8 mouse cellular contexts compared by ENCODE assay signal in the genomic region with DNA sequence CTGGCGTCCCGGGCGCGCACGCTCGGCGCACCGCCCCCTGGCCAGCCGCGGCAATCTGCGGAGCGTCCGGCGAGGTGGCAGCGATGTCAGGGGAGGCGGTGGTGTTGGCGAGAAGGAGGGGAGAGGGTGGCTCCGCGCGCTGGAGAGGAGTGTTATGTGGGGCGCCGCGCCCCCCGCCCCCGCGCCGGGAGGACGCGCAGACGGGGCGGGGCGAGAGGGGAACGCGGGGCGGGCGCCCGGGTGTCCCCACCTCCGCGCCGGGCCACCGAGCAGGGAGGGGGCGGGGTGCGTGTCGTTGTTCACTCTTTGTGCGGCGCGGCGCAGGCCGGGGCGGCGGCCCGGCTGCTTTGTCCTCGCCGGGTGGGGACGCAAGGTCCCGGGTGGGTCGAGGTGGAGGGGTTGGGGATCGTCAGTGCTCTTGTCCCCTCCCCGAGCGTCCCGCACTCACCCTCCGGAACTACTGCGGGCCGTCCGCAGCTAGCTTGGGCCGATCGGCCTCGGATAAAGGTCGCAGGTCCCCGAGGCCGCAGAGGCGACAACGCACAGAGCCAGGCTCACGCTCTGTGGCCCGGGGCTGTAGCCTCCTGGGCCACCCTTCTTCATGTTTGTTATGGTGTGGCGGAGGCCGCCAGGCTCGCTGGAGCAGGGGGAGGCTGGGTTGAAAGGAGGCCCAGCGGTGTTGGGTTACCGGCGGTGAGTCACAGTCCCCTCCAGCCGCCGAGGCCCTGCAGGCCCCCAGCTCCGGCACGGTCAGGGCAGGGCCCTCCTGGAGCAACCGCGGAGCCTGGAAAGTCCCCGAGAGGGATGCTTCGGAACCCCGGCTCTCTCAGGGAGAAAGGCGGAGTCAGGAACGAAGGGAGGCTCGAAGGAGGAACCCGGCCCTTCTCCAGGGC. TPM values are rescaled to one million over a fixed set of nuclear protein-coding genes. Genes with fewer than 3 reads are reported as not detected.
DNase-seq lines count a peak whose midpoint lies in the region; ATAC-seq lines count a peak whose summit lies in the region.

A gene (minus strand): TSS at position 57 of the 893 bp plus-strand sequence.

- H3K9ac ChIP-seq in hindbrain, embryonic 13.5 days: peak within 1 kb of the TSS; percentile 100

- H3K4me1 ChIP-seq in hindbrain, embryonic 13.5 days (replicated peaks): peaks cover 64% of the 10 kb centered on the region

- ATAC-seq in hindbrain, embryonic 13.5 days (ENCODE audit: low FRiP score): peak; percentile 85

- H3K4me2 ChIP-seq in hindbrain, embryonic 13.5 days: peak within 1 kb of the TSS; percentile 93

- H3K27ac ChIP-seq in hindbrain, embryonic 13.5 days: peak within 1 kb of the TSS; percentile 99

- DNase-seq in Muller cell, postnatal 12 days (ENCODE audit: inconsistent ontology term): peak; percentile 98
- DNase-seq in cerebellum, adult 9-11 months: peak; percentile 89
- DNase-seq in frontal cortex, postnatal 25 days (ENCODE audit: low spot score in 2 of 2): peak; percentile 75 to 81
- peak; percentile 87 for DNase-seq in left cerebral cortex, adult 11 months (ENCODE audit: low spot score)
- peak; percentile 93 for DNase-seq in lung, postnatal 36 days
- DNase-seq in retina, postnatal 7 days (ENCODE audit: low read depth, low spot score): peak; percentile 69
- DNase-seq in urinary bladder, adult 18-20 months (ENCODE audit: low spot score in 2 of 2): peak; percentile 80 to 84

- H3K27me3 ChIP-seq in hindbrain, embryonic 13.5 days: no peaks in the 10 kb centered on the region

- H3K36me3 ChIP-seq in hindbrain, embryonic 13.5 days: no peaks in the 10 kb centered on the region

- H3K9me3 ChIP-seq in hindbrain, embryonic 13.5 days: no peaks in the 10 kb centered on the region

- peak within 1 kb of the TSS; percentile 90 for H3K4me3 ChIP-seq in hindbrain, embryonic 13.5 days

- WGBS in hindbrain, embryonic 13.5 days: under 1% methylated on average over 82 of the region's 94 CpGs

RNA-seq across cellular contexts. Expression of the gene that starts here (rescaled TPM):
- polyA plus RNA-seq in hindbrain, embryonic 13.5 days (2015; fragmentation: Nextera tagmentation; extraction: Ambion mirVana): 4.6 and 4.8 TPM in 2 replicates

Comparison
In these comparisons a context has a peak if more than half of its experiments do, and no peak if none do; other contexts are left out.
1. Peak in every context shown above with its lines: DNase-seq, ATAC-seq, H3K4me3 ChIP-seq and H3K27ac ChIP-seq.